Mouse (Mus musculus): ENCODE results near the gene Hes6. TPM values are rescaled to one million over a fixed set of nuclear protein-coding genes. Genes with fewer than 3 reads are reported as not detected.

Gene Hes6
- total RNA-seq, 2 experiments from 2014 or later, result 61.6 to 65.6 TPM

- no peak for DNase-seq
- intact Hi-C loops (cut with DNase I), result no loop called here
These were observed 2.1 kb downstream of the Hes6 start for GRCm38 (mm10) chr1:91411631-91412285.

- DNase-seq, result no peak
- intact Hi-C loops (cut with DNase I), result no loop called here
These were observed 6.0 kb downstream of the Hes6 start for GRCm38 (mm10) chr1:91407819-91408218.

- intact Hi-C loops (cut with DNase I), result no loop called here
- DNase-seq, result peak; percentile 78
These were observed 8.2 kb downstream of the Hes6 start for GRCm38 (mm10) chr1:91405406-91406169.

GRCm38 (mm10) chr1:91404976-91405375 is 8.9 kb downstream of the Hes6 start:
- intact Hi-C loops (cut with DNase I), result no loop called here
- no peak for DNase-seq

- intact Hi-C loops (cut with DNase I), result no loop called here
- peak; percentile 88 for DNase-seq
These were observed 15.4 kb downstream of the Hes6 start, which contains the start of gene Ilkap for GRCm38 (mm10) chr1:91398260-91399062. Gene Ilkap (minus strand): TSS chr1:91398815.

GRCm38 (mm10) chr1:91397927-91398259 is 15.9 kb downstream of the Hes6 start:
- DNase-seq, result no peak
- intact Hi-C loops (cut with DNase I), result no loop called here

GRCm38 (mm10) chr1:91390369-91390768 is 23.5 kb downstream of the Hes6 start:
- intact Hi-C loops (cut with DNase I), result no loop called here
- DNase-seq, result no peak

GRCm38 (mm10) chr1:91381091-91381471 is 32.8 kb downstream of the Hes6 start:
- intact Hi-C loops (cut with DNase I), result no loop called here
- DNase-seq, result no peak

GRCm38 (mm10) chr1:91380453-91381090 is 33.3 kb downstream of the Hes6 start:
- intact Hi-C loops (cut with DNase I), result no loop called here
- DNase-seq, result peak; percentile 86

GRCm38 (mm10) chr1:91373414-91373835 is 40.4 kb downstream of the Hes6 start:
- DNase-seq, result no peak
- intact Hi-C loops (cut with DNase I), result no loop called here

GRCm38 (mm10) chr1:91370055-91370454 is 43.8 kb downstream of the Hes6 start:
- no peak for DNase-seq
- intact Hi-C loops (cut with DNase I), result no loop called here

GRCm38 (mm10) chr1:91369408-91369807 is 44.4 kb downstream of the Hes6 start:
- no peak for DNase-seq
- intact Hi-C loops (cut with DNase I), result no loop called here

GRCm38 (mm10) chr1:91367295-91367694 is 46.5 kb downstream of the Hes6 start:
- no peak for DNase-seq
- intact Hi-C loops (cut with DNase I), result no loop called here

GRCm38 (mm10) chr1:91366215-91367108 is 47.4 kb downstream of the Hes6 start, which contains the start of gene Erfe:
Gene Erfe (plus strand): TSS chr1:91366430.
- DNase-seq, result peak; percentile 61
- intact Hi-C loops (cut with DNase I), result no loop called here

GRCm38 (mm10) chr1:91365816-91366214 is 48.0 kb downstream of the Hes6 start:
- DNase-seq, result no peak
- intact Hi-C loops (cut with DNase I), result no loop called here

- DNase-seq, result no peak
- intact Hi-C loops (cut with DNase I), result no loop called here
These were observed 48.8 kb downstream of the Hes6 start for GRCm38 (mm10) chr1:91364822-91365644.

GRCm38 (mm10) chr1:91362113-91362512 is 51.7 kb downstream of the Hes6 start:
- no peak for DNase-seq
- intact Hi-C loops (cut with DNase I), result no loop called here
